ENCODE assay signal across 9 mouse cellular contexts in genomic region chr2:93457426-93458130, GRCm38 (mm10). TPM values are rescaled to one million over a fixed set of nuclear protein-coding genes. Genes with fewer than 3 reads are reported as not detected.
DNase-seq lines count a peak whose midpoint lies in the region; ATAC-seq lines count a peak whose summit lies in the region.
"Had no signal": no experiment of that assay in that cellular context is flagged by ENCODE, and none has a peak within 500 bp of the region (broad histone marks: within the 10 kb centered on the region; RNA-seq: fewer than 3 reads in every experiment).

No protein-coding gene starts in this region.

- H3K4me2 ChIP-seq in intestine, embryonic 16.5 days (ENCODE audit: low read depth, low read length) = no peak overlapping the region
- no peak overlapping the region for H3K4me2 ChIP-seq in intestine, embryonic 15.5 days (replicated peaks)
- H3K4me2 ChIP-seq in liver, embryonic 15.5 days = peak overlapping the region; percentile 92

- no peak for ATAC-seq in intestine, embryonic 16.5 days
- ATAC-seq in intestine, embryonic 15.5 days = no peak
- ATAC-seq in liver, embryonic 15.5 days (ENCODE audit: insufficient read depth) = no peak

- no peaks in the 10 kb centered on the region for H3K27me3 ChIP-seq in intestine, embryonic 16.5 days (replicated peaks; ENCODE audit: control insufficient read depth, insufficient read depth, low read length)
- no peaks in the 10 kb centered on the region for H3K27me3 ChIP-seq in intestine, embryonic 15.5 days (replicated peaks)
- no peaks in the 10 kb centered on the region for H3K27me3 ChIP-seq in liver, embryonic 15.5 days

- no peak overlapping the region for H3K27ac ChIP-seq in intestine, embryonic 16.5 days (ENCODE audit: low read length)
- H3K27ac ChIP-seq in intestine, embryonic 15.5 days = no peak overlapping the region
- peak overlapping the region; percentile 98 for H3K27ac ChIP-seq in liver, embryonic 15.5 days (replicated peaks)

- WGBS in intestine, embryonic 16.5 days = 72% methylated on average over 6 of the region's 6 CpGs
- WGBS in intestine, embryonic 15.5 days = 81% methylated on average over 6 of the region's 6 CpGs
- WGBS in liver, embryonic 15.5 days (ENCODE audit: insufficient replicate concordance) = 65% methylated on average over 6 of the region's 6 CpGs

- H3K4me1 ChIP-seq in intestine, embryonic 16.5 days (ENCODE audit: control insufficient read depth, insufficient read depth, low read length) = peaks cover 68% of the 10 kb centered on the region
- H3K4me1 ChIP-seq in intestine, embryonic 15.5 days (replicated peaks) = peaks cover 67% of the 10 kb centered on the region
- H3K4me1 ChIP-seq in liver, embryonic 15.5 days (replicated peaks) = peaks cover 93% of the 10 kb centered on the region

- H3K9ac ChIP-seq in intestine, embryonic 16.5 days (ENCODE audit: low read depth, low read length) = peak overlapping the region; percentile 35
- H3K9ac ChIP-seq in intestine, embryonic 15.5 days = no peak overlapping the region
- H3K9ac ChIP-seq in liver, embryonic 15.5 days = peak overlapping the region; percentile 87

- no peaks in the 10 kb centered on the region for H3K9me3 ChIP-seq in intestine, embryonic 16.5 days (ENCODE audit: control insufficient read depth, low read length)
- H3K9me3 ChIP-seq in intestine, embryonic 15.5 days = no peaks in the 10 kb centered on the region
- no peaks in the 10 kb centered on the region for H3K9me3 ChIP-seq in liver, embryonic 15.5 days (replicated peaks)

- peak; percentile 36 for DNase-seq in NIH3T3 (ENCODE audit: low read depth)
- DNase-seq in heart, adult 8-10 months (ENCODE audit: low spot score) = peak; percentile 60
- no peak for DNase-seq in thymus, postnatal 36 days
- DNase-seq in thymus, postnatal 10 days (ENCODE audit: low spot score in 2 of 2) = no peak
- DNase-seq in ovary, postnatal 14 days (ENCODE audit: low spot score) = no peak
- DNase-seq: gastrocnemius, postnatal 14 days had no signal

- H3K4me3 ChIP-seq in intestine, embryonic 16.5 days (ENCODE audit: low read length) = no peak overlapping the region
- no peak overlapping the region for H3K4me3 ChIP-seq in intestine, embryonic 15.5 days (replicated peaks)
- peak overlapping the region; percentile 84 for H3K4me3 ChIP-seq in liver, embryonic 15.5 days (replicated peaks)

- no peaks in the 10 kb centered on the region for H3K36me3 ChIP-seq in intestine, embryonic 16.5 days (ENCODE audit: control insufficient read depth, insufficient read depth, low read length)
- no peaks in the 10 kb centered on the region for H3K36me3 ChIP-seq in intestine, embryonic 15.5 days
- peaks cover 34% of the 10 kb centered on the region for H3K36me3 ChIP-seq in liver, embryonic 15.5 days (replicated peaks)

RNA-seq across cellular contexts. Expression of gene Cd82, which starts 5.4 kb away (rescaled TPM):
- polyA plus RNA-seq in intestine, embryonic 16.5 days (2015; fragmentation: Nextera tagmentation; extraction: Ambion mirVana) = 171 and 180 TPM in 2 replicates
- polyA plus RNA-seq in intestine, embryonic 15.5 days (2015; fragmentation: Nextera tagmentation; extraction: Ambion mirVana) = 106 and 127 TPM in 2 replicates
- total RNA-seq in heart, adult 8-10 months (2022) = 10 to 100 TPM; 15.6 to 24.4 (median 17.1) TPM
- 113 and 118 TPM in 2 replicates for polyA plus RNA-seq in liver, embryonic 15.5 days (2015; fragmentation: Nextera tagmentation; extraction: Ambion mirVana)

Comparison
In these comparisons a context has a peak if more than half of its experiments do, and no peak if none do; other contexts are left out.
1. DNase-seq: peak in NIH3T3 (single experiment) and heart, adult 8-10 months (single experiment); none in thymus, postnatal 36 days (0 of 2), thymus, postnatal 10 days (0 of 2) and ovary, postnatal 14 days (single experiment).